Mouse (Mus musculus) urinary bladder, postnatal 4 days (tissue): ENCODE measurements at regions not wholly inside any gene's neighbourhood (a gene's known extent, or its start where the extent isn't known, plus 50 kb on each side); places are given as distances from the start of the nearest gene placed in this dataset.
"Not testable (repeated sequence)": the region's sequence is repeated elsewhere in the genome, so short reads cannot be mapped to it uniquely, and the experiment has no call there.

ENCODE experiments used
- DNase-seq, 2 experiments: peaks; one replicate each; pipeline ENCODE4 v3.0.0; 2021 to 2022; ENCODE audit warnings: low spot score in 2 of 2

- no peak for DNase-seq
Measured at GRCm38 (mm10) chr8:89562597-89562996, 518.6 kb upstream of the Sall1 start.

- DNase-seq = no peak
Measured at GRCm38 (mm10) chr8:89541231-89541630, 497.3 kb upstream of the Sall1 start.

DNA sequence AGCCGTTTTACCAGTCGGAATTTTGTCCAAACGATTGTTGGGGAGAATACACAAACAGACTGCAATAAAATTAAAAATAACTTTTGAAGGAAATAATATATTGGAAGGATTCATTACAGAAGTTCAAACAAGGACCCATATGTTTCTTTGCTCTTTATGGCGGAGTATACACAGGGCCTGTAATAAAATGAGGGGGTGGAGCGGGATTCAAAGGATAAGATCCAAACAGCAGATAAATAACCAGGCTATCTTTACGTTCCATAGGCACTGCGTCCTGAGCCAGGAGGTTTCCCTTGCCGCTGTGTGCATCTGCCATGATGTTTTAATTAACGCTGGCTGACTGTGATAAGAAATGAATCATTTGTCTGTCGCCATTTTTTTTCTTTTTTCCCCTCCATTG lies 490.6 kb upstream of the Sall1 start:
- no peak for DNase-seq

DNA sequence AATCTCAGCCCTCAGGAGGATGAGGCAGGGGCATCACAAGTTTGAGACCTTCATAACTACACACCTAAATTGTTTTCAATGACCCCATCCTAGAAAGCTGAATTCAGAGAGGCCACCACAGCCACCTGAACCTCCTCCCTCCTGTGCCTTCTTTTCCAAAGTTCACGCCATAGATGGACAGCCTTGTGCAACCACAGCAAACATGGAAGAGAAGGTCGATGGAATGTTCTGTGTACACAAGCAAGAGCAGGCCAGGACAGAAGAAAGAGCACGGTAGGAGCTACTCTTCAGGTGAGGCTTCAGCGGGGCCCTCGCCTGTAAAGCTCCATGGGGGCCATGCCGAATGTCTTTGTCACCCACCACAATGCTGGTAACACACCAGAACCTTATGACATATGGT lies 481.1 kb upstream of the Sall1 start:
- no peak for DNase-seq

GRCm38 (mm10) chr8:89523336-89523735 lies 479.4 kb upstream of the Sall1 start:
- DNase-seq = no peak

DNA sequence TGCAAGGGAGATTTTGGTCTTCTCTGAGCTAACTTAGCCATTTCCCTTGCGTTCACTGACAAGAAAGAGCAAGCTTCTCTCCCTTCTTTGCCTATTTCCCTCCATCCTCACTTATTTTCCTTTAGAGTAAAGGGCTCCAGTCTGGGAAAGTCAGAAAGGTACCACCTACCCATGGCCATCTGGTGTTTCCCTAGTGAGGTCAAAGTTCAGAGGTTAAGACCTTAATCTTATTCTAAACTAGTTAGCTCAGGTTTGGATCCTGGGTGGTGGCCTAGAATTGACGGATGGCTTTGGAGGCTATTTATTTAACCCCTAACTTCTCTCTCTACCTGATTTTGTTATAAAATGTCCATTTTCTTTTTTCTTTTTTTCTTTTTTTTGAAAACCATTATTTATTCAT lies 472.6 kb upstream of the Sall1 start:
- DNase-seq = no peak

DNA sequence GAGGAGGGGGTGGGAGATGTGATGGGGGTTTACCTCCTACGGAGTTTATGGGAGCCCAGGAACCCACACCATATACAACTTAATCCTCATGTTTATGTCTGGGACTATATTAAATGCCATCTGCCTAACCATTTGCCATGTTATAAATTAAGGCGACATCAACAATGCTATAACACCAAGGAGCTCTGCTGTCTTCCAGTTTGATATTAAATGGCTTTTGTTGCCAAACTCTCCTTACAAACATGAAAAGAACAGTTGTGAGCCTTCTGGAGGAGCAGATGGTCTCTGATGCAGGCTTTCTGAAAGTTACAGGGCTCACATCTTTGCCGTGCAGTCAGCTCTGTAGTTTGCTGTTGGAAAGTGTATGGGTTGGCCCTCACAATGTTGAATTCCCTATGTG lies 470.3 kb upstream of the Sall1 start:
- DNase-seq = no peak

GRCm38 (mm10) chr8:89507639-89508038 lies 463.7 kb upstream of the Sall1 start:
- DNase-seq = no peak

- DNase-seq = no peak
Measured at GRCm38 (mm10) chr8:89503545-89504234, 459.7 kb upstream of the Sall1 start.

DNA sequence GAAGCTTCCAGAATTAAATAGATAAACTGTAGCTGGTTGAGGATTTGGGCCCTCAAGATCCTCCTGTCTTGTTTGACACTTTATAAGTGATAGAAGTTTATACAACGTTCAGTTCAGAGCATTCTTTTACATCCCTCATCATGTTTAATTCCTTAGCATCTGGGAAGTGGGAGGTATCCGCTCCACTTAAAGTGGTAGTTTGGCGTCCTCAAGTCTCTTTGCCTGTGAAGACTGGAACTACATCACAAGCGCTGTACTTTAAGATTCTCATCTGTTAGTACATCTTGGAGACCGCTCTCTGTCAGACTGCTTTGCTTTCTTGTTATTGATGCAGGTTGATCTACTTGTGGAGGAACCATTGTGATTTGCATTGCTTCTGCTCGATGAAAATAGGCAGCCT lies 459.1 kb upstream of the Sall1 start:
- DNase-seq = no peak

- no peak for DNase-seq
Measured at GRCm38 (mm10) chr8:89501756-89502155, 457.8 kb upstream of the Sall1 start.

DNA sequence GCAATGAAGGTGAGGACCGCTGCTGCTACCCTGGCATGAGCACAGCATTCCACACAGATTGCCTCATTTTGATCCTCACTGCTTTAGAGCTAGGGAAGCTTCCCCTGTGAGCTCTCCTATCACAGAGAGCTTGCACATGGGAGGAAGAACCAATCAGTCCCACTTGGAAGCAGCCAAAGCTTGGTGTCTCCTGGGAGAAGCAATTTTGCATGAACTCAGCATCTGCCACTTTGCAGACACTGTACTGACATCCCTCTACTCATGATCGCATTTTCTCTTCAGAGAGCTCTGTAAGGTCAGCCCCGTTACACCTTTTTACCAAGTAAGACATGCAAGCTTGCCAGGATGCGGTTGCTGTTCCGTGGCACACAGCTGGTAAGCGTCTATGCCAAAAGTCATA lies 455.9 kb upstream of the Sall1 start:
- no peak for DNase-seq

DNA sequence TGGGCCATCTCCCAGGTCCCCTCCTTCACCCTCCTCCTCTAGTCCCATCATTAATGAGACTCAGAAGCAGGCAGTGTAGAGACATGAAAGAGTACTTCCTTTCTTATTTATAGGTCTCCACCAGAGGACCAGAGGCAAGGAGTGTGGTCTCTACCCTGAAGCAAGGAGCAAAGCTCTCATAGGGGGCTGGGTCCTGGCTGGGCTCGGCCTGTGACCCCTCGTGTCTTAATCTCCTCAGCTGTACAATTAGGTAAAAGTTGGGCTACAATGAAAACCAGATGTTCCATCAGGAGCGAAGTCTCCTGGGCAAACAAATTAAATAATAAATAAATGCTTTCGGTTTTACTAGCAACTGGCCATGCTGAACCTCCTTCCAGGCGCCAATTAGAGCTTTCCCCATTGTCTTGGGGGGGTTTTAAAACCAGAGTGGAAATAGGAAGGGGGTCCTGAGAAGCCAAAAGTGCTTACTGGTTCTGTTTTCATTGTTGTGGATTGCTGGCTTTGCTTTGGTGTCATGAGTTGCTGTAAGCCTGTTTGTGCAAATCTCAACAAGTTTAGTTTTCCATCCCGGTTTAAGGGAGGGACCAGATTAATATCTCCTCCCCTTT lies 454.2 kb upstream of the Sall1 start:
- DNase-seq = no peak

GRCm38 (mm10) chr8:89492336-89492735 lies 448.4 kb upstream of the Sall1 start:
- no peak for DNase-seq

- not testable (repeated sequence) for DNase-seq
Measured at GRCm38 (mm10) chr8:89482481-89482880, 438.5 kb upstream of the Sall1 start.

GRCm38 (mm10) chr8:89476930-89477329 lies 433.0 kb upstream of the Sall1 start:
- DNase-seq = no peak

GRCm38 (mm10) chr8:89471116-89471515 lies 427.2 kb upstream of the Sall1 start:
- no peak for DNase-seq

GRCm38 (mm10) chr8:89468782-89469220 lies 424.8 kb upstream of the Sall1 start:
- DNase-seq = no peak

DNA sequence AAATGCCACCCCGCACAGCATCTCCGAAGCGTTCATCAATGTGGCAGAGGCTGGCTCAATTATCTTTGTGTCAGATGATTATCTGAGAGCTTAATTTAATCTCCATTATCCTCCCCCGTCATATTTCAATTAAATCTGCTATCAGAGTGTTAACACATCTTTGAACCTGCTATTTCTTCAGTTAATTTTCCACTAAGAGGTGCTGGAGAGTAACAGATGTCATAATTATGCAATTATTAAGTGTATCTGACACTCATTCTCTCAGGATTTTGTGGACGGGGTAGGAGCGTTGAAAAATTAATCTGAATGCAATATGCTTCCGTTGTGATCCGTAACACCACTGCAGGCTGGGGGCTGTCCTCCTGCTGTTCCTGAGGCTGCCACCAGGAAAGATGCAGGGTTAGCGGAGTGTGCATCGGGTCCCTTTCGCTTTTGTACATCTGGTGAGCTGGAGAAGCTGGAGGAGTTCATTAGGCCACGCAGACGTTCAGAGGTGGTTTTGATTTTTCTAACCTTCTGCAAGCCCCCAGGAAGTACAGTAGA lies 421.3 kb upstream of the Sall1 start:
- no peak for DNase-seq

DNA sequence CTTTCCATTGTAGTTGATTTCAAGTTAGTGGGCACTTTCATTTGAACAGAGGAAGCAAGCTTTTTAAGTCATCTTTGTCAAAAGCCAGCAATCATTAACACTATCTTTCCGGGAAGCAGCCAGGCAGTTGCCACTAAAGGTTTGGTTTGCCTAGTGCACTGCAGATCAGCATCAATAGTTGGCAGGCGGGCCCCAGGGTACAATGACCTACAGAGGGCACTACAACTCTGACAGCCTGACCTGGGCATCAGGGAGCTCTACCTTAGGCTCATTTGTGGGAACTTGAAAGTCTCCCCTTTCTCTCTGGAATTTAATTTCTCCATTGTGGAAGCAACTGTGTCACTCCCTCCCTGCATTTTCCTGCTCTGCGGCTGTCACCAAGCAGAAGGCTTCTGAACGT lies 412.6 kb upstream of the Sall1 start:
- DNase-seq = no peak

- DNase-seq = no peak
Measured at GRCm38 (mm10) chr8:89455731-89456130, 411.8 kb upstream of the Sall1 start.

GRCm38 (mm10) chr8:89454197-89454596 lies 410.2 kb upstream of the Sall1 start:
- DNase-seq = no peak

DNA sequence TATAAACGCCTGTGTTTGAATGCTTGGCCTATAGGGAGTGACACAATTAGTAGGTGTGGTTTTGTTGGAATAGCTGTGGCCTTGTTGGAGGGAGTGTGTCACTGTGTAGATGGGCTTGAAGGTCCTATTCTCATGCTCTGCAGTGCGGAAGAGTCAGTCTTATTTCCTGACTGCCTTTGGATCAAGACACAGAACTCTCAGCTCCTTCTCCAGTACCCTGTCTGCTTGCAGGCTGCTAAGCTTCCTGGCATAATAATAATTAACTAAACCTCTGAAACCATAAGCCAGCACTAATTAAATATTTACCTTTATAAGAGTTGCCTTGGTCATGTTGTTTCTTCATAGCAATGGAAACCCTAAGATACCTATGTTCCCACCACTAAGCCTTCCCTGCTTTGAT lies 409.8 kb upstream of the Sall1 start:
- no peak for DNase-seq
